Mouse (Mus musculus) forebrain, embryonic 14.5 days (tissue): ENCODE measurements at regions not wholly inside any gene's neighbourhood (a gene's known extent, or its start where the extent isn't known, plus 50 kb on each side); places are given as distances from the start of the nearest gene placed in this dataset.

Experiments
- ATAC-seq: fragments of 200-750 bp; cut with Nextera tagmentation; 2 replicates; pipeline ENCODE4 v1.8.0; 2017; ENCODE audit warnings: mild to moderate bottlenecking, moderate library complexity
- DNase-seq: peaks from one replicate; pipeline ENCODE4 v3.0.0-alpha.2; 2015; ENCODE audit warnings: low spot score
- H3K27ac ChIP-seq: fragments of 300-500 bp; sonication (generic); 2 replicates; pipeline ENCODE4 v1.5.1; 2014; ENCODE audit warnings: low read depth, mild to moderate bottlenecking, control low read depth, low read length, moderate library complexity
- H3K27me3 ChIP-seq: fragments of 300-500 bp; sonication (generic); replicated peaks from 2 replicates; pipeline ENCODE4 v1.6.1; 2014; ENCODE audit warnings: low read length, control low read depth, mixed read lengths; ENCODE audit not compliant: control insufficient read depth, insufficient read depth
- H3K36me3 ChIP-seq: fragments of 300-500 bp; sonication (generic); 2 replicates; pipeline ENCODE4 v1.6.1; 2014; ENCODE audit warnings: low read length, control low read depth; ENCODE audit not compliant: control insufficient read depth, insufficient read depth
- H3K4me1 ChIP-seq: fragments of 300-500 bp; sonication (generic); 2 replicates; pipeline ENCODE4 v1.6.1; 2014; ENCODE audit warnings: antibody characterized with exemption, low read length, control low read depth; ENCODE audit not compliant: control insufficient read depth, insufficient read depth
- H3K4me2 ChIP-seq: fragments of 300-500 bp; sonication (generic); 2 replicates; pipeline ENCODE4 v1.6.1; 2014; ENCODE audit warnings: mild to moderate bottlenecking, control low read depth, low read length
- H3K4me3 ChIP-seq: fragments of 300-500 bp; sonication (generic); 2 replicates; pipeline ENCODE4 v1.5.1; 2014; ENCODE audit warnings: low read depth, low read length, control low read depth
- H3K9ac ChIP-seq: fragments of 300-500 bp; sonication (generic); 2 replicates; pipeline ENCODE4 v1.6.1; 2014; ENCODE audit warnings: mild to moderate bottlenecking, low read length, control low read depth, moderate library complexity
- H3K9me3 ChIP-seq: fragments of 300-500 bp; sonication (generic); replicated peaks from 2 replicates; pipeline ENCODE4 v1.6.1; 2016; ENCODE audit warnings: low read length, control low read depth, mixed read lengths; ENCODE audit not compliant: control insufficient read depth
- WGBS: fragments of 180-500 bp; shearing (Covaris S2); extraction: QIAGEN DNeasy Blood & Tissue Kit; methylation state at CpG from one replicate; pipeline ENCODE4 v1.1.7; 2014; 5-methylcytosine and 5-hydroxymethylcytosine counted together

DNA sequence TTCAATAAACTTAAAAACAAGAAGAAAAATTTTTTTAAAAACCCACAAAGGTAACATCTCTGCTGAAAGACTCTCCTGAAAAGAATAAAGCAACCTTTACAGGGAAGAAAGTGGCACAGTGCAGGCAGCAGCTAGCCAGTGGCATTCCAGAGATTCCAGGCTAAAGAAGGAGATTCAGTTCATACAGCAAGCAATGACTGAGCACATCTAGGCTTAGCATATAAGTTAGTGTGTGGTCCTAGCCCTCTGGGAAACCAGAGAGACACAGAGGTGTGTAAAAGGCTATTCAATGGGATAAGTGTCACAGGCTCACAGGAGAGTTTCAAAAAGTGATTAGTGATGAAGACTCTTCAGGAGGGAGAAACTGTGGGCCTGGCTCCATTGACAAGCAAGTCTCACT is 225.4 kb upstream of the Spaca1 start:
- Histone ChIP-seq H3K4me1 (no peaks in the 10 kb centered on the region), H3K4me3 (no peak overlapping the region), H3K9ac (no peak overlapping the region), H3K36me3 (no peaks in the 10 kb centered on the region), H3K9me3 (no peaks in the 10 kb centered on the region), H3K27ac (no peak overlapping the region), H3K27me3 (no peaks in the 10 kb centered on the region), H3K4me2 (no peak overlapping the region)
- no peak for DNase-seq
- ATAC-seq, result no peak

DNA sequence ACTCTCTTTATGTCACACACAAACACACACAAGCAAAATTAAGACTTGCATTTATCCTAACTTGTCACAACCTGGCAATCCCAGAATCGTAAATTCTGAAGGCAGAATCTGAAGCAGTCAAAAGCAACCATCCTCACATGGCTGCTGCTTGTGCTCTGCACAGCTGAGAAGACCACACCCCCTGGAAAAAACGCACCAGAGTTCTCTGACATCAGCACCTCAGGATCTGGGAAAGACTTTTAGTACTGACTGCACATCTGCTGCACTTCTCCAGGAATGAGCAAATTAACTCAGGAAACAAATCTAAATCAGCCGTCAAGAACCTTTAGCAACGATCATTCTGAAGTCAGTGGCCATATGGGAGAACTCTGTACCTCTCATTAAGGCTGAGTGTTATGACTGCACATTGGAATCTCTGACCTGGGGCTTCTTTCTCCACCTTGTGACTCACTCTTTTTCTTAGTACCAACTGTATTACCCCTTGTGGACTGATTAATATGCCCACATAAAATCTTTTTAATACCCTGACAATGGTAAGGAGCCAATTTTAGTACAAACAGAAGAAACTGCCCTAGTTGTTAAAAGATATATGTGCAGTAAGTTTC is 248.1 kb upstream of the Akirin2 start:
- no peak for ATAC-seq

DNA sequence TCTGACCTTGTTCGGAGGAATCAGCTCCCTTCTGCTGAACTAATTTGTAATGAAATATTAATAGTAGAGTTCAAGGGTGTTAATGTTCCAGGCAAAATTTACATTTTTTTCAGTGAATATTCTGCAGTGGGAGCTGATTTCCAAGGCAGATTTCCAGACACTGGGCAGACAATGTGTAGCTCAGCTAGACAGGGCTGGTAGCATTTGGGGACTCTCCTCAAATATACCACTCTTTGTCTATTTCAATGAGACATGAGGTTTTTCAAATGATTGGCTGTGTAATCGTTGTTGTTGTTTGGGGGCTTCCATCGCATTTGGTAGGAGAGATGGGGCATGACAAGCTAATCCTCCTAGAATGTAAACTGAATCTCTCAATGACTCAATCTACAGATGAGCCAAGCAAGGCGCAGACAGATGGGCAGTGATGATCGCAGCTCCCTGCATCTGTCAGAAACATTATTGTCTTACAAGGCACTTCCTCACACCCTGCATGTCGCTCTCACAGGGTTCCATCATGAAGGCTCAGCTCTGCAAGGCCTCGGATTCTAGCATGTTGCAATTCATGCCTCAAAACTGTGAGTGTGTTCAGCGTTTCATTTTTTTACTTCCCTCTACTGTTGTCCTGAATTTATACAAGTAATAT is 241.7 kb upstream of the Akirin2 start:
- 74% methylated on average over 8 of the region's 8 CpGs for WGBS

More for the DNA sequence above, 248.1 kb upstream of the Akirin2 start:
- Histone ChIP-seq H3K4me2 (no peak overlapping the region), H3K9ac (no peak overlapping the region), H3K27me3 (no peaks in the 10 kb centered on the region), H3K36me3 (no peaks in the 10 kb centered on the region), H3K4me1 (no peaks in the 10 kb centered on the region), H3K27ac (no peak overlapping the region), H3K9me3 (no peaks in the 10 kb centered on the region), H3K4me3 (no peak overlapping the region)
- no peak for DNase-seq
- 76% methylated on average over 4 of the region's 4 CpGs for WGBS

DNA sequence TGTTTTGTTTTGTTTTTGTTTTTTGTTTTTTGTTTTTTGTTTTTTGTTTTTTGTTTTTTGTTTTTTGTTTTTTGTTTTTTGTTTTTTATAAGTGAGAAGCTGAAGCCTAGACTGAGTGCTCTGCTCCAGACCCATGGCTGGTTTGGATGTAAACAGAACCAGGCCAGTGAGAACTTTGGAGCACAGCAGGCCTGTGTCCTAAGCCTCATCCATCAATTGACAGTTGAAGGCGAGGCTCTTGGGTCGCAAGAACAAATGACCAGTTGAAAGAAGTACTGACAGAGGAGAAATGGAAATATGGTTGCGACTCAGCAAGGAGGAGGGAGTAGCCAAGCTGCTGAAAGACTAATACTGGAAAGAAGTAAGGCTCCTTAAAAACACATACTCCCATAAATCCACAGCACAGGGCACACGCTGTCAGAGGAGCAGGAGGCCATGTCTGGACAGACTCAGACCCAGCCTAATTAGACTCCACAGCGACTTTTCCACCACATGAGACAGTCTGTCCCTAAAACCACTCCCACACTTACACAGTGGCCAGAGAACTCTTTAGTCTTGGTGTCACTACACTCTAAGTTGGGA is 240.6 kb upstream of the Akirin2 start:
- H3K4me1 ChIP-seq, result no peaks in the 10 kb centered on the region

More for the DNA sequence above, 241.7 kb upstream of the Akirin2 start:
- DNase-seq (peak; percentile 24), ATAC-seq (no peak)
- no peak overlapping the region for H3K9ac ChIP-seq
- H3K27me3 ChIP-seq, result no peaks in the 10 kb centered on the region
- no peaks in the 10 kb centered on the region for H3K36me3 ChIP-seq
- no peak overlapping the region for H3K27ac ChIP-seq
- no peak overlapping the region for H3K4me3 ChIP-seq
- H3K4me1 ChIP-seq, result no peaks in the 10 kb centered on the region
- no peak overlapping the region for H3K4me2 ChIP-seq
- H3K9me3 ChIP-seq, result no peaks in the 10 kb centered on the region; the same call in 1 of the 2 replicates

DNA sequence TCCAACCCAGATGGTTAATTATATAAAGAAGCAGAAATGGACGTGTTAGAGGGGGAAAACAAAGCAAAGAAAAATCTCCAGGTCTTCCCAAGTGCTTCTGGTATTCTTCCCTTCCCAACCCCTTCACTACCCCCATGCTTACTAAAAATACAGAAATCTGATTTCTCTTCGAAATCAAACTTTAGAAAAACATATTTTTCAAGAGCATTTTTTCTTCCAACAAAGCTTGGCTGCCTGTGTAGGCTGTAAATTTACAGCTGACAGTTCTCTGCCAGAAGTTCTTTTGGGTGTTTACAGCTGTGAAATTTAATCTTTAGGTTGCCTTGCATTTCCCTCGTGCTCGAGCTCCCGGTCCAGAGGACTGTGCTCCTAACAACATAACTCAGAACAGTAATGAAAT is 234.9 kb upstream of the Akirin2 start:
- H3K9me3 ChIP-seq, result no peaks in the 10 kb centered on the region; the same call in 1 of the 2 replicates
- no peaks in the 10 kb centered on the region for H3K36me3 ChIP-seq
- WGBS, result 78% methylated on average over 5 of the region's 5 CpGs
- H3K27ac ChIP-seq, result no peak overlapping the region
- H3K9ac ChIP-seq, result no peak overlapping the region
- DNase-seq, result no peak
- no peak overlapping the region for H3K4me2 ChIP-seq
- H3K4me3 ChIP-seq, result no peak overlapping the region
- no peak for ATAC-seq
- no peaks in the 10 kb centered on the region for H3K27me3 ChIP-seq
- no peaks in the 10 kb centered on the region for H3K4me1 ChIP-seq

More for the DNA sequence above, 240.6 kb upstream of the Akirin2 start:
- no peak for DNase-seq
- no peak for ATAC-seq
- Histone ChIP-seq H3K9ac (no peak overlapping the region), H3K4me3 (no peak overlapping the region), H3K4me2 (no peak overlapping the region), H3K36me3 (no peaks in the 10 kb centered on the region), H3K27ac (no peak overlapping the region), H3K9me3 (no peaks in the 10 kb centered on the region; the same call in 1 of the 2 replicates), H3K27me3 (no peaks in the 10 kb centered on the region)
- WGBS, result 65% methylated on average over 5 of the region's 5 CpGs

DNA sequence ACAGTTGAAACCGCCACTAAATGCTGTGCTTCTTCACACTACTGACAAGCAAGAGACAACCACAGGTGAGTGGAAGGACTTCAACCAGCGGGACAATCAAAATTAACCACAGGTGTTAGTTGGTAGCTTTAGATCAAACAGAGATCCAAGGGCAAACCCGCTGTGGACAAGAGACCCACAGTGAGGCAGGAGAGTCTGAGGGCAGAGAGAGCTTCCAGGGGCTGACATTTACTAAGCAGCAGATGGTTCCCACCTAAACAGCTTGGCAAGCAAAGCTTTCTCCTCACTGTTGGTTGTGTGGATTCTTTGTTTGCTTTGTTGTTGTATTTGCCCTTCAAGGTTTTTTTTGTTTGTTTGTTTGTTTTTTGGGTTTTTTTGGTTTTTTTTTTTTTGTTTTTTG is 227.9 kb upstream of the Akirin2 start:
- no peak overlapping the region for H3K9ac ChIP-seq
- 77% methylated on average over 3 of the region's 3 CpGs for WGBS
- no peak overlapping the region for H3K4me2 ChIP-seq
- ATAC-seq (no peak), DNase-seq (no peak)
- no peak overlapping the region for H3K4me3 ChIP-seq
- H3K36me3 ChIP-seq, result no peaks in the 10 kb centered on the region
- H3K4me1 ChIP-seq, result no peaks in the 10 kb centered on the region
- H3K9me3 ChIP-seq, result no peaks in the 10 kb centered on the region
- no peaks in the 10 kb centered on the region for H3K27me3 ChIP-seq
- H3K27ac ChIP-seq, result no peak overlapping the region

DNA sequence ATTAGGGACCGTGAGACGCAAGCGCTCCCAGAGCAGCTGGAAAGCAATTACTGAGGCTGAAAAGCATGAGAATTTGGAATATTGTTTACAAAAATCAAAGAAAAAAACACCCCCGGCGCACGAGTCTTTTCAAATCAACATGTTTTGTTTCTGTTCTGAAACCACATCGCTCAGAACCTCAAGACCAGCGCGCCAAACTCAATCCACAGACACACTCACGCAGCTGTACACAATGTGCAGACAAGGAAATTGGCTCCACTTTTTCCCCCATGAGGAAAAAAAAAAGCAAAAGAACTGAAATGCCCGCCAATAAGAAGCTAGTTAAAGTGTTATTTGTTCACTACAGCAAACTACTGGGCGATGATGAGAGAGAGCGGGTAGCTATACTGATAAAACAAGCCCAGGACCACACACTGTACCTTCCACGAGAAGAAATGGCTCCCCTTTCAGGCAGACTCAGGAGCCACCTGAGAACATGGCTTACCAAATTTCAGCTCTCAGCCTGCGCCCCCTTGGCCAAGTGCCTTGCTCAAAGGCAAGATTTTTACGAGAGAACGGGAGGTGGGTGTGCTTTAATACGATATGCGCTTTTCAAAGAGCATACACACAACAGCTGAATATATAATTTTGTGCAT is 222.5 kb upstream of the Akirin2 start:
- Histone ChIP-seq H3K36me3 (no peaks in the 10 kb centered on the region), H3K4me1 (peaks cover 3% of the 10 kb centered on the region; the same call in 1 of the 2 replicates), H3K27ac (no peak overlapping the region), H3K9ac (no peak overlapping the region), H3K4me3 (no peak overlapping the region), H3K27me3 (no peaks in the 10 kb centered on the region), H3K4me2 (peak overlapping the region; percentile 19; the same call in 1 of the 2 replicates), H3K9me3 (no peaks in the 10 kb centered on the region)
- DNase-seq (peak; percentile 32), ATAC-seq (no peak)
- 61% methylated on average over 19 of the region's 19 CpGs for WGBS

DNA sequence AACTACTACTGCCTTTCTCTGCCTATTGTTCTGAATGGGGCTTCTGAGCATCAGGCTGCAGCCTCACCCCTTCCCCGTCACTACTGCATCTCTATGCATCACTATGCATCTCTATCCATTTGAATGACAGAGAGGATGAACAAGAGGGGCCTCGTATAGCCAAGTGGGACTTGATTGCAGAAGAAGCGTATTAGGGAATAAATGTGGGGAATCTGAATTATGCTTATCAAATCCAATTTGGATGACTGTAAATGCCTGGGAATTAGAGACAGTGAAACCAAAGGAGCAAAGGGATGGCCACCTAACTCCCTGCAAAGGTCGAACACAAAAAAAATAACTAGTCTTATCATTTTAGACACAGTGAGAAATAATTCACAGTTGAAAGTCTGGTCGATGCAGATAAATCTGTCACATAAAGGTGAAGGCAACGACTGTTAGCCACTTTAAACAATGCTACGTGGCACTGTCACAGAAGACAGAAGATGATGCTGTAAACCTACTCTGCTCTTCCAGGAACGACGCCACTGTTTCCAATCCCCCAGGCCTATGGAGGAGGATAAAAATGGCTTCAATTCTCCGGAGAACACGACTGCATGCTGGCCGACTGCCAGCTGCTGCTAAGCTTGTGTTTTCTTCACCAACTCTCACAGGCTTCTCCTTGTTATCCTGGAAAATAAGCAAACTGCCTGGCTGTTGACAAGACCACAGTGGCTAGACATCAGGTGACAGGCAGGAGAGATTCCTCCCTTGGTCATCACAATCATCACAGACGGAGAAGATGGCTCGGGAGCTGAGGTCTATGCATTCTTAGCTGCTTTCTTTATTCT is 213.6 kb upstream of the Akirin2 start:
- Histone ChIP-seq H3K4me1 (0 out of 2 replicates have a peak, but pooled peaks cover 3% of the 10 kb centered on the region), H3K27ac (0 out of 2 replicates have a peak overlapping the region, but pooled peaks have one; percentile 17), H3K27me3 (no peaks in the 10 kb centered on the region), H3K36me3 (no peaks in the 10 kb centered on the region), H3K9ac (no peak overlapping the region), H3K9me3 (no peaks in the 10 kb centered on the region), H3K4me3 (no peak overlapping the region), H3K4me2 (no peak overlapping the region)
- WGBS, result 41% methylated on average over 14 of the region's 14 CpGs
- peak; percentile 80 for DNase-seq
- ATAC-seq, result peak; percentile 76
